Mouse (Mus musculus) myocyte (in vitro differentiated cells): Measurements from ENCODE around the gene Ift140.

Experiments
- CEBPB ChIP-seq: IDR thresholded peaks from 2 replicates; pipeline ENCODE4 v1.6.1; 2011; ENCODE audit warnings: mild to moderate bottlenecking, moderate library complexity; ENCODE audit not compliant: poor library complexity, insufficient read depth, severe bottlenecking
- E2F4 ChIP-seq: IDR thresholded peaks from one replicate; pipeline ENCODE4 v1.6.1; 2011; ENCODE audit warnings: mild to moderate bottlenecking, control low read depth, moderate library complexity; ENCODE audit not compliant: insufficient read depth
- MAX ChIP-seq: IDR thresholded peaks from one replicate; pipeline ENCODE4 v1.6.1; 2011; ENCODE audit warnings: low read depth, mild to moderate bottlenecking, control low read depth
- MYOD1 ChIP-seq, 3 experiments: IDR thresholded peaks; one replicate each; pipeline ENCODE4 v1.6.1; 2011; ENCODE audit warnings: control low read depth in 2 of 3, low read depth in 2 of 3, mild to moderate bottlenecking in 2 of 3, moderate library complexity in 1 of 3; ENCODE audit not compliant: insufficient read length in 2 of 3, control insufficient read depth in 1 of 3
- MYOG ChIP-seq, 3 experiments: IDR thresholded peaks; one replicate each; pipeline ENCODE4 v1.6.1; 2011; ENCODE audit warnings: control low read depth in 2 of 3, low read depth in 2 of 3, mild to moderate bottlenecking in 2 of 3; ENCODE audit not compliant: insufficient read length in 2 of 3, control insufficient read depth in 1 of 3, insufficient read depth in 1 of 3
- POLR2A ChIP-seq: IDR thresholded peaks from one replicate; pipeline ENCODE4 v1.6.1; 2011; ENCODE audit warnings: low read depth, mild to moderate bottlenecking, control low read depth, moderate library complexity; ENCODE audit not compliant: insufficient read length
- POLR2AphosphoS2 ChIP-seq: IDR thresholded peaks from one replicate; pipeline ENCODE4 v1.6.1; 2011; ENCODE audit warnings: low read depth, control low read depth; ENCODE audit not compliant: insufficient read length
- REST ChIP-seq: IDR thresholded peaks from one replicate; pipeline ENCODE4 v1.6.1; 2011; ENCODE audit warnings: mild to moderate bottlenecking, control low read depth, moderate library complexity; ENCODE audit not compliant: insufficient read depth, insufficient read length
- SRF ChIP-seq: IDR thresholded peaks from one replicate; pipeline ENCODE4 v1.6.1; 2011; ENCODE audit warnings: low read depth; ENCODE audit not compliant: control insufficient read depth, insufficient read length
- TCF12 ChIP-seq: IDR thresholded peaks from one replicate; pipeline ENCODE4 v1.6.1; 2011; ENCODE audit warnings: mild to moderate bottlenecking, control low read depth; ENCODE audit not compliant: poor library complexity, insufficient read depth, severe bottlenecking
- TCF3 ChIP-seq: IDR thresholded peaks from one replicate; pipeline ENCODE4 v1.6.1; 2011; ENCODE audit warnings: low read depth, control low read depth; ENCODE audit not compliant: insufficient read length
- USF1 ChIP-seq: IDR thresholded peaks from one replicate; pipeline ENCODE4 v1.6.1; 2011; ENCODE audit warnings: low read depth, mild to moderate bottlenecking, control low read depth, moderate library complexity

- no peak for TF ChIP-seq MAX
- TF ChIP-seq POLR2A: no peak
- no peak for TF ChIP-seq POLR2AphosphoS2
- no peak for TF ChIP-seq REST
- TF ChIP-seq USF1: no peak
- TF ChIP-seq SRF: no peak
- no peak for TF ChIP-seq MYOD1 (IDR thresholded peaks at IDR 0.05; ENCODE audit: control insufficient read depth in 1 of 3, insufficient read length in 2 of 3, low read depth in 2 of 3)
- TF ChIP-seq CEBPB: no peak
- TF ChIP-seq TCF3: no peak
- no peak for TF ChIP-seq E2F4
- no peak for TF ChIP-seq TCF12
- TF ChIP-seq MYOG (IDR thresholded peaks at IDR 0.05; ENCODE audit: control insufficient read depth in 1 of 3, insufficient read depth in 1 of 3, insufficient read length in 2 of 3, low read depth in 2 of 3): no peak
Measured at GRCm38 (mm10) chr17:25068690-25069089, 52.8 kb downstream of the Ift140 start.
